In genomic region chr4:58109793-58110192, GRCm38 (mm10) we compare ENCODE assay signal across 16 mouse cellular contexts.
"Had no signal": no experiment of that assay in that cellular context is flagged by ENCODE, and none has a peak within 500 bp of the region (broad histone marks: within the 10 kb centered on the region; RNA-seq: fewer than 3 reads in every experiment).

No protein-coding gene starts in this region.

- H3K4me1 ChIP-seq: neural tube, embryonic 13.5 days; neural tube, embryonic 15.5 days; stomach, embryonic 15.5 days had no signal

- H3K27ac ChIP-seq: neural tube, embryonic 13.5 days; neural tube, embryonic 15.5 days; stomach, embryonic 15.5 days; stomach, postnatal 0 days had no signal

- H3K9ac ChIP-seq: neural tube, embryonic 13.5 days; neural tube, embryonic 15.5 days; stomach, embryonic 15.5 days had no signal

- DNase-seq: retina, postnatal 1 day; right cerebral cortex, adult 18-20 months; right cerebral cortex, postnatal 14 days; right cerebral cortex, postnatal 25 days; right cerebral cortex, postnatal 4 days; spleen, adult 18-20 months; thymus, adult 18-20 months; thymus, adult 2 months; thymus, postnatal 14 days; thymus, postnatal 25 days; thymus, postnatal 36 days; thymus, postnatal 4 days had no signal

- H3K9me3 ChIP-seq: neural tube, embryonic 13.5 days; neural tube, embryonic 15.5 days; stomach, embryonic 15.5 days had no signal

- H3K27me3 ChIP-seq: neural tube, embryonic 13.5 days; neural tube, embryonic 15.5 days; stomach, embryonic 15.5 days had no signal

- H3K36me3 ChIP-seq: neural tube, embryonic 13.5 days; neural tube, embryonic 15.5 days; stomach, embryonic 15.5 days had no signal

- H3K4me3 ChIP-seq: neural tube, embryonic 13.5 days; neural tube, embryonic 15.5 days; stomach, embryonic 15.5 days had no signal

- H3K4me2 ChIP-seq: neural tube, embryonic 13.5 days; neural tube, embryonic 15.5 days; stomach, embryonic 15.5 days had no signal
